Mouse (Mus musculus) megakaryocyte, embryonic 14.5 days (primary cell): ENCODE data around the gene Stxbp5l. TPM values are rescaled to one million over a fixed set of nuclear protein-coding genes. Genes with fewer than 3 reads are reported as not detected.
"Not testable (repeated sequence)": the region's sequence is repeated elsewhere in the genome, so short reads cannot be mapped to it uniquely, and the experiment has no call there.

ENCODE experiments used
- H3K27me3 ChIP-seq: replicated peaks from 2 replicates; pipeline ENCODE3; 2012; ENCODE audit warnings: inconsistent platforms
- H3K36me3 ChIP-seq: replicated peaks from 2 replicates; pipeline ENCODE3; 2012; ENCODE audit warnings: low read length, inconsistent platforms, mixed read lengths
- H3K4me1 ChIP-seq: 2 replicates; pipeline ENCODE4 v1.6.1; 2012; ENCODE audit warnings: inconsistent platforms
- H3K4me3 ChIP-seq: replicated peaks from 2 replicates; pipeline ENCODE3; 2012; ENCODE audit warnings: moderate library complexity, mild to moderate bottlenecking, inconsistent platforms
- H3K9me3 ChIP-seq: 2 replicates; pipeline ENCODE4 v1.6.1; 2012; ENCODE audit warnings: inconsistent platforms
- FLI1 ChIP-seq: IDR thresholded peaks from 2 replicates; pipeline ENCODE4 v1.6.1; 2012; ENCODE audit warnings: low read length, inconsistent platforms, mixed read lengths
- GATA1 ChIP-seq: IDR thresholded peaks from 3 replicates; pipeline ENCODE4 v1.6.1; 2012; ENCODE audit warnings: mixed read lengths, low read length, inconsistent platforms, borderline replicate concordance
- polyA plus RNA-seq: library from polyadenylated mRNA; stranded (reverse); fragments of >175 nt; gene quantifications from 2 replicates; pipeline ENCODE4 v1.2.3, GENCODE M21; 2012; ENCODE audit warnings: low replicate concordance; ENCODE audit not compliant: insufficient read depth

Stxbp5l gene
- polyA plus RNA-seq, 1 experiment, result not detected

- H3K9me3 ChIP-seq, result 0 out of 2 replicates have a peak, but pooled peaks cover 6% of the 10 kb centered on the region
- H3K4me3 ChIP-seq, result peak overlapping the region; percentile 89
- peaks cover 25% of the 10 kb centered on the region for H3K27me3 ChIP-seq
- no peaks in the 10 kb centered on the region for H3K36me3 ChIP-seq
- H3K4me1 ChIP-seq, result peaks cover 12% of the 10 kb centered on the region
- TF ChIP-seq GATA1 (no peak), FLI1 (no peak)
Measured at GRCm38 (mm10) chr16:37384369-37384768, 393 bp downstream of the Stxbp5l start.

- Histone ChIP-seq H3K36me3 (no peaks in the 10 kb centered on the region), H3K4me1 (peaks cover 12% of the 10 kb centered on the region), H3K27me3 (peaks cover 25% of the 10 kb centered on the region), H3K9me3 (0 out of 2 replicates have a peak, but pooled peaks cover 6% of the 10 kb centered on the region), H3K4me3 (no peak overlapping the region)
- TF ChIP-seq GATA1 (no peak), FLI1 (no peak)
Measured at GRCm38 (mm10) chr16:37383426-37383825, 1.3 kb downstream of the Stxbp5l start.

GRCm38 (mm10) chr16:37372716-37373115, 12.0 kb downstream of the Stxbp5l start:
- TF ChIP-seq FLI1, result no peak
- TF ChIP-seq GATA1, result no peak
- no peaks in the 10 kb centered on the region for H3K9me3 ChIP-seq

GRCm38 (mm10) chr16:37367426-37367825, 17.3 kb downstream of the Stxbp5l start:
- Histone ChIP-seq H3K4me3 (no peak overlapping the region), H3K4me1 (no peaks in the 10 kb centered on the region), H3K36me3 (no peaks in the 10 kb centered on the region), H3K9me3 (no peaks in the 10 kb centered on the region), H3K27me3 (no peaks in the 10 kb centered on the region)
- TF ChIP-seq FLI1, result no peak
- TF ChIP-seq GATA1, result no peak

More at GRCm38 (mm10) chr16:37372716-37373115, 12.0 kb downstream of the Stxbp5l start:
- no peaks in the 10 kb centered on the region for H3K27me3 ChIP-seq
- no peaks in the 10 kb centered on the region for H3K4me1 ChIP-seq
- no peaks in the 10 kb centered on the region for H3K36me3 ChIP-seq
- H3K4me3 ChIP-seq, result no peak overlapping the region

GRCm38 (mm10) chr16:37363958-37364357, 20.8 kb downstream of the Stxbp5l start:
- no peaks in the 10 kb centered on the region for H3K4me1 ChIP-seq
- no peak overlapping the region for H3K4me3 ChIP-seq
- no peaks in the 10 kb centered on the region for H3K36me3 ChIP-seq
- no peaks in the 10 kb centered on the region for H3K9me3 ChIP-seq
- no peaks in the 10 kb centered on the region for H3K27me3 ChIP-seq
- no peak for TF ChIP-seq GATA1
- no peak for TF ChIP-seq FLI1

GRCm38 (mm10) chr16:37355621-37356020, 29.1 kb downstream of the Stxbp5l start:
- Histone ChIP-seq H3K9me3 (peaks cover 4% of the 10 kb centered on the region), H3K36me3 (no peaks in the 10 kb centered on the region), H3K27me3 (no peaks in the 10 kb centered on the region), H3K4me3 (peak overlapping the region; percentile 1), H3K4me1 (no peaks in the 10 kb centered on the region)
- TF ChIP-seq FLI1 (no peak), GATA1 (no peak)

- TF ChIP-seq FLI1 (no peak), GATA1 (no peak)
- Histone ChIP-seq H3K9me3 (no peaks in the 10 kb centered on the region), H3K36me3 (no peaks in the 10 kb centered on the region), H3K27me3 (no peaks in the 10 kb centered on the region), H3K4me3 (no peak overlapping the region), H3K4me1 (no peaks in the 10 kb centered on the region)
Measured at GRCm38 (mm10) chr16:37347092-37347491, 37.7 kb downstream of the Stxbp5l start.

- TF ChIP-seq GATA1 (no peak), FLI1 (no peak)
- H3K27me3 ChIP-seq, result no peaks in the 10 kb centered on the region
- no peak overlapping the region for H3K4me3 ChIP-seq
- H3K9me3 ChIP-seq, result no peaks in the 10 kb centered on the region
- no peaks in the 10 kb centered on the region for H3K4me1 ChIP-seq
- H3K36me3 ChIP-seq, result no peaks in the 10 kb centered on the region
Measured at GRCm38 (mm10) chr16:37344960-37345359, 39.8 kb downstream of the Stxbp5l start.

GRCm38 (mm10) chr16:37341446-37341845, 43.3 kb downstream of the Stxbp5l start:
- not testable (repeated sequence) for H3K4me1 ChIP-seq, H3K36me3 ChIP-seq, H3K4me3 ChIP-seq, H3K9me3 ChIP-seq, H3K27me3 ChIP-seq

- no peaks in the 10 kb centered on the region for H3K4me1 ChIP-seq
- no peak overlapping the region for H3K4me3 ChIP-seq
- no peaks in the 10 kb centered on the region for H3K36me3 ChIP-seq
- peaks cover 3% of the 10 kb centered on the region; the same call in 1 of the 2 replicates for H3K9me3 ChIP-seq
- H3K27me3 ChIP-seq, result no peaks in the 10 kb centered on the region
- TF ChIP-seq FLI1 (no peak), GATA1 (no peak)
Measured at GRCm38 (mm10) chr16:37338177-37338576, 46.6 kb downstream of the Stxbp5l start.

- TF ChIP-seq FLI1, result no peak
- Histone ChIP-seq H3K4me1 (no peaks in the 10 kb centered on the region), H3K27me3 (no peaks in the 10 kb centered on the region), H3K9me3 (peaks cover 5% of the 10 kb centered on the region; the same call in 1 of the 2 replicates), H3K4me3 (no peak overlapping the region), H3K36me3 (no peaks in the 10 kb centered on the region)
Measured at GRCm38 (mm10) chr16:37337529-37337928, 47.2 kb downstream of the Stxbp5l start.
